Mouse (Mus musculus) liver, adult 2 months (tissue): ENCODE measurements around the gene Noc4l. TPM values are rescaled to one million over a fixed set of nuclear protein-coding genes. Genes with fewer than 3 reads are reported as not detected.

Experiments
- DNase-seq: peaks from one replicate; pipeline ENCODE4 v3.0.0-alpha.2; 2011; ENCODE audit warnings: low read depth, low spot score; ENCODE audit errors: extremely low read depth
- H3K27ac ChIP-seq: fragments of 200-500 bp; replicated peaks from 2 replicates; pipeline ENCODE4 v1.5.1; 2012; ENCODE audit warnings: low read depth, mild to moderate bottlenecking, control low read depth, inconsistent platforms, low read length; ENCODE audit not compliant: insufficient read depth
- H3K27me3 ChIP-seq: fragments of 200-500 bp; 2 replicates; pipeline ENCODE4 v1.6.1; 2012; ENCODE audit warnings: mild to moderate bottlenecking, moderate library complexity, low read length, inconsistent platforms; ENCODE audit not compliant: control insufficient read depth, insufficient read depth
- H3K36me3 ChIP-seq: fragments of 200-500 bp; 2 replicates; pipeline ENCODE4 v1.6.1; 2012; ENCODE audit warnings: low read length, inconsistent platforms; ENCODE audit not compliant: control insufficient read depth, insufficient read depth
- H3K4me1 ChIP-seq: fragments of 200-500 bp; 2 replicates; pipeline ENCODE4 v1.6.1; 2011; ENCODE audit warnings: low read length; ENCODE audit not compliant: control insufficient read depth, insufficient read depth
- H3K4me3 ChIP-seq: fragments of 200-500 bp; 2 replicates; pipeline ENCODE4 v1.5.1; 2011; ENCODE audit warnings: low read depth, mild to moderate bottlenecking, control low read depth, low read length, moderate library complexity; ENCODE audit not compliant: insufficient read depth
- H3K79me2 ChIP-seq: fragments of 200-500 bp; 2 replicates; pipeline ENCODE4 v1.6.1; 2012; ENCODE audit warnings: inconsistent platforms, mild to moderate bottlenecking, low read length, moderate library complexity; ENCODE audit not compliant: control insufficient read depth, insufficient read depth
- H3K9ac ChIP-seq: fragments of 200-500 bp; 2 replicates; pipeline ENCODE4 v1.6.1; 2012; ENCODE audit warnings: low read depth, mild to moderate bottlenecking, control low read depth, inconsistent platforms, low read length
- CTCF ChIP-seq: fragments of 200-500 bp; IDR thresholded peaks from 2 replicates; pipeline ENCODE4 v1.5.1; 2011; ENCODE audit warnings: low read depth, low read length, control low read depth
- POLR2A ChIP-seq: fragments of 200-500 bp; IDR thresholded peaks from 2 replicates; pipeline ENCODE4 v1.6.1; 2011; ENCODE audit warnings: low read length, control low read depth; ENCODE audit not compliant: insufficient read depth; ENCODE audit errors: extremely low read depth
- WGBS: fragments of 180-500 bp; shearing (Covaris S2); methylation state at CpG from one replicate; pipeline ENCODE4 v1.1.7; 2018; 5-methylcytosine and 5-hydroxymethylcytosine counted together
- polyA plus RNA-seq: library from polyadenylated mRNA; depleted of rRNA; stranded (reverse); fragments of >200 nt; gene quantifications from 2 replicates; pipeline ENCODE4 v1.2.3, GENCODE M21; 2012
- total RNA-seq: library from RNA; depleted of rRNA; stranded (reverse); fragments of >200 nt; gene quantifications from 2 replicates; pipeline ENCODE4 v1.2.3, GENCODE M21; 2014

Gene Noc4l
- total and polyA plus RNA-seq, 2 experiments = 2.7 to 38.5 TPM

- peak; percentile 25 for DNase-seq
- 37% methylated on average over 6 of the region's 6 CpGs for WGBS
- TF ChIP-seq CTCF (peak; percentile 50), POLR2A (no peak)
- Histone ChIP-seq H3K4me3 (no peak overlapping the region), H3K27ac (no peak overlapping the region), H3K9ac (no peak overlapping the region), H3K4me1 (0 out of 2 replicates have a peak, but pooled peaks cover 1% of the 10 kb centered on the region), H3K36me3 (no peaks in the 10 kb centered on the region), H3K27me3 (no peaks in the 10 kb centered on the region), H3K79me2 (no peaks in the 10 kb centered on the region)
These were observed 17.1 kb downstream of the Noc4l start for GRCm38 (mm10) chr5:110635951-110636707.

DNA sequence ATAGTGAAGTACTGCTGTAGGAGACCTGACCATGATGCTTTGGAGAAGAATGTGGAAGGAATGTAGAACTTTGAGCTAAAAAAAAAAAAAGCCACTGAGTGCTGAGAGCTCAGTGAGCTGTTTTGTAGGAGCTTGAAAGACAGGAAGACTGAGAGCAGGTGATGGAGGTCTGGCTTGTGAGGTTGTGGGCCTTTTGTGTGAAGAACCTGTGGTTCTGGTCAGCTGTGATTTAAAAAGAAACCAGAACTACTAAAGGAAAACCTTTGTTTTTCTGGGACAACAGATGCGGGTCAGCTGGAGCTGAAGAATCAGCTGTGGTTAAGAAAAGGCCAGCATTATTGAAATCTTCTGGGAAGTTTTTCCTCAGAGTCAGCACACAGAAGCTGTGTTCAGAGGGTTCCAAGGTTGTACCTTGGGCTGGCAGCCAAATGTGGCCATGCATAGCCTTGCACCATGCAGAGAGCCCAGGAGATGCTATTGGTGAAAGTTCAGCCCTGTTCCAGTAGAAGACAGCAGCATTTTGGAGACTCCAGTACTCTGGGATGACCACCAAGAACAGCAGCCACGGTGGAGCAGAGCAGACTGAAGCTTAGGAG lies 23.6 kb downstream of the Noc4l start:
- Histone ChIP-seq H3K4me1 (no peaks in the 10 kb centered on the region), H3K4me3 (no peak overlapping the region), H3K27me3 (no peaks in the 10 kb centered on the region), H3K36me3 (no peaks in the 10 kb centered on the region), H3K79me2 (no peaks in the 10 kb centered on the region), H3K27ac (no peak overlapping the region), H3K9ac (no peak overlapping the region)
- TF ChIP-seq CTCF (no peak), POLR2A (no peak)
- 73% methylated on average over 2 of the region's 2 CpGs for WGBS
- peak; percentile 5 for DNase-seq

- no peak overlapping the region for H3K4me3 ChIP-seq
- no peaks in the 10 kb centered on the region for H3K27me3 ChIP-seq
- no peaks in the 10 kb centered on the region for H3K4me1 ChIP-seq
- H3K27ac ChIP-seq = no peak overlapping the region
- no peak for DNase-seq
- no peaks in the 10 kb centered on the region for H3K79me2 ChIP-seq
- H3K36me3 ChIP-seq = no peaks in the 10 kb centered on the region
- TF ChIP-seq CTCF (no peak), POLR2A (no peak)
- H3K9ac ChIP-seq = no peak overlapping the region
- 35% methylated on average over 19 of the region's 19 CpGs for WGBS
These were observed 25.1 kb downstream of the Noc4l start for GRCm38 (mm10) chr5:110628156-110628555.

GRCm38 (mm10) chr5:110627351-110627750 lies 25.9 kb downstream of the Noc4l start:
- no peak for DNase-seq
- Histone ChIP-seq H3K4me3 (no peak overlapping the region), H3K27ac (no peak overlapping the region), H3K79me2 (no peaks in the 10 kb centered on the region), H3K36me3 (no peaks in the 10 kb centered on the region), H3K4me1 (no peaks in the 10 kb centered on the region), H3K27me3 (no peaks in the 10 kb centered on the region), H3K9ac (no peak overlapping the region)
- 80% methylated on average over 10 of the region's 10 CpGs for WGBS
- no peak for TF ChIP-seq POLR2A
- no peak for TF ChIP-seq CTCF

- H3K27ac ChIP-seq = no peak overlapping the region
- H3K4me3 ChIP-seq = no peak overlapping the region
- 79% methylated on average over 2 of the region's 2 CpGs for WGBS
- H3K4me1 ChIP-seq = no peaks in the 10 kb centered on the region
- no peaks in the 10 kb centered on the region for H3K27me3 ChIP-seq
- DNase-seq = no peak
- H3K36me3 ChIP-seq = no peaks in the 10 kb centered on the region
- H3K9ac ChIP-seq = no peak overlapping the region
- no peaks in the 10 kb centered on the region for H3K79me2 ChIP-seq
- TF ChIP-seq POLR2A (no peak), CTCF (no peak)
These were observed 28.9 kb downstream of the Noc4l start for GRCm38 (mm10) chr5:110624319-110624718.

DNA sequence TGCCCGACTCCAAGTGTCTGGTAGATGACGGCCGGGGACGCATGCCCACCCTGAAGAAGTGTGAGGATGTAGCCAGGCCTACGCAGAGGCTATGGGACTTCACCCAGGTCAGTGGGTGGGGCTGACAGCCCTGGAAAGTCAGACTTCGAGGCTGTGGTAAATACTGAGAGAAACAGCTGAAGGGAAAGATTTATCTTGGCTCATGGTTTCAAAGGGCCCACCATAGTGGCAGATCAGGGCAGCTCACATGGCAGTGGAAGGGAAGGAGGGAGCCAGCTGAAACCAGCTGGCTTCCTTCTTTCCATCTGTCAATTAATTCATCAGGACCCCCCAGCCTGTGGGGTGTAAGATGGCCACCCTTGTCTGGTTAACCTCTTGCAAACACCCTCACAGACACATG lies 34.0 kb downstream of the Noc4l start:
- TF ChIP-seq POLR2A = no peak
- no peak for TF ChIP-seq CTCF
- Histone ChIP-seq H3K4me3 (no peak overlapping the region), H3K36me3 (no peaks in the 10 kb centered on the region), H3K27ac (no peak overlapping the region), H3K4me1 (no peaks in the 10 kb centered on the region), H3K27me3 (no peaks in the 10 kb centered on the region), H3K9ac (no peak overlapping the region), H3K79me2 (no peaks in the 10 kb centered on the region)
- WGBS = 85% methylated on average over 6 of the region's 6 CpGs
- DNase-seq = no peak
